Mouse (Mus musculus): ENCODE measurements around the gene Slc16a5.

DNA sequence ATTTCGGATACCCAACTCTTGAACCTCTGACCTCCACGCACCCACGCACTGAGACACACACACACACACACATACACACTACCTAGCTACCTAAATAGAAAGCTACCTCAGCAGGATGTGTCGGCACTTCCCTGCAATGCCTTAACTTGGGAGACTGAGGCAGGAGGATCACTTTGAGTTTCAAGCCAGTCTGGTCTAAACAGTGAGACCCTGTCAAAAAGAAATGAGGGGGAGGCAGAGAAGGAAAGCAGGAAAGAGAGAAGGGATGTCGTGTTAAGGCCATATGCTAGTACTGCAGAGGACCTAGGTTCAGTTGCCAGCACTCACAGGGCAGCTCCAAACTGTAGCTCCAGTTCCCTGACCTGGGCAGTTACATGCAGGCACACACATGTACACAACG is 52.7 kb downstream of the Slc16a5 start:
- TF ChIP-seq POLR2A (IDR thresholded peaks at IDR 0.05; ENCODE audit: low read depth, low read length) = no peak
- no peak for TF ChIP-seq CTCF (IDR thresholded peaks at IDR 0.05; ENCODE audit: extremely low read depth, insufficient read depth, insufficient read length, insufficient replicate concordance)

All from spleen, adult 2 months (tissue).